Mouse (Mus musculus) right cerebral cortex, postnatal 10 days (tissue): ENCODE results near the gene Anp32a.
A peak's percentile ranks its signal among the peaks of the same experiment; 100 is the strongest.

Experiments used
- DNase-seq, 2 experiments: peaks; one replicate each; pipeline ENCODE4 v3.0.0; 2021; ENCODE audit warnings: low spot score in 2 of 2

Anp32a gene

GRCm38 (mm10) chr9:62341123-62341486 is at the start of gene Anp32a:
Anp32a (plus strand) TSS chr9:62341293.
- peak; percentile 99 to 100 for DNase-seq

GRCm38 (mm10) chr9:62295006-62295698 is 45.9 kb upstream of the Anp32a start:
- peak; percentile 81 to 90 for DNase-seq

- no peak for DNase-seq
Observed at GRCm38 (mm10) chr9:62296891-62297290, 44.2 kb upstream of the Anp32a start.

GRCm38 (mm10) chr9:62315556-62315955 is 25.5 kb upstream of the Anp32a start:
- no peak for DNase-seq

GRCm38 (mm10) chr9:62318729-62319128 is 22.4 kb upstream of the Anp32a start:
- DNase-seq, result no peak

- DNase-seq, result no peak
Observed at GRCm38 (mm10) chr9:62323816-62324215, 17.3 kb upstream of the Anp32a start.

GRCm38 (mm10) chr9:62325965-62326364 is 15.1 kb upstream of the Anp32a start:
- no peak for DNase-seq

GRCm38 (mm10) chr9:62334298-62334825 is 6.7 kb upstream of the Anp32a start:
- peak in 1 of 2 experiments; percentile 19 for DNase-seq

GRCm38 (mm10) chr9:62335396-62335795 is 5.7 kb upstream of the Anp32a start:
- peak in 1 of 2 experiments; percentile 25 for DNase-seq

GRCm38 (mm10) chr9:62337924-62338635 is 3.0 kb upstream of the Anp32a start:
- DNase-seq, result no peak

GRCm38 (mm10) chr9:62338636-62339191 is 2.4 kb upstream of the Anp32a start:
- DNase-seq, result peak in 1 of 2 experiments; percentile 20

GRCm38 (mm10) chr9:62340301-62341122 is 581 bp upstream of the Anp32a start:
- peak; percentile 18 to 30 for DNase-seq

GRCm38 (mm10) chr9:62341701-62342440 is 778 bp downstream of the Anp32a start:
- DNase-seq, result peak; percentile 56 to 61

- DNase-seq, result peak; percentile 74 to 79
Observed at GRCm38 (mm10) chr9:62342441-62343191, 1.5 kb downstream of the Anp32a start.

GRCm38 (mm10) chr9:62343192-62343903 is 2.3 kb downstream of the Anp32a start:
- peak; percentile 88 to 89 for DNase-seq

- peak; percentile 78 to 82 for DNase-seq
Observed at GRCm38 (mm10) chr9:62343904-62344491, 2.9 kb downstream of the Anp32a start.

GRCm38 (mm10) chr9:62344545-62344944 is 3.5 kb downstream of the Anp32a start:
- DNase-seq, result peak; percentile 70 to 76

- peak; percentile 29 to 42 for DNase-seq
Observed at GRCm38 (mm10) chr9:62345081-62345481, 4.0 kb downstream of the Anp32a start.
